Mouse (Mus musculus) liver, embryonic 14.5 days (tissue): ENCODE results near the gene Cit. TPM values are rescaled to one million over a fixed set of nuclear protein-coding genes. Genes with fewer than 3 reads are reported as not detected.

Experiments
- ATAC-seq: fragments of 200-750 bp; cut with Nextera tagmentation; 2 replicates; pipeline ENCODE4 v1.8.0; 2017; ENCODE audit warnings: moderate number of reproducible peaks, mild to moderate bottlenecking, moderate library complexity; ENCODE audit not compliant: insufficient read depth
- DNase-seq, 3 experiments: peaks; one replicate each; pipeline ENCODE4 v3.0.0-alpha.2; 2012 to 2013; ENCODE audit warnings: low read depth in 3 of 3, low spot score in 3 of 3
- H3K27ac ChIP-seq: fragments of 300-500 bp; sonication (generic); 2 replicates; pipeline ENCODE4 v1.5.1; 2014; ENCODE audit warnings: moderate library complexity, mild to moderate bottlenecking, control low read depth, inconsistent platforms
- H3K27me3 ChIP-seq: fragments of 300-500 bp; sonication (generic); 2 replicates; pipeline ENCODE4 v1.6.1; 2014; ENCODE audit warnings: mild to moderate bottlenecking, low read length, moderate library complexity; ENCODE audit not compliant: control insufficient read depth, insufficient read depth
- H3K36me3 ChIP-seq: fragments of 300-500 bp; sonication (generic); replicated peaks from 2 replicates; pipeline ENCODE4 v1.6.1; 2014; ENCODE audit warnings: low read depth; ENCODE audit not compliant: control insufficient read depth, insufficient read depth
- H3K4me1 ChIP-seq, 2 experiments: fragments of 200-500 bp in 1 of 2; fragments of 300-500 bp in 1 of 2; sonication (generic) in 1 of 2; replicated peaks; 2 replicates each; pipeline ENCODE4 v1.6.1; 2012 to 2014; ENCODE audit warnings: antibody characterized with exemption in 1 of 2, inconsistent platforms in 1 of 2, low read length in 1 of 2; ENCODE audit not compliant: control insufficient read depth in 2 of 2, insufficient read depth in 2 of 2
- H3K4me2 ChIP-seq: fragments of 300-500 bp; sonication (generic); 2 replicates; pipeline ENCODE4 v1.6.1; 2014; ENCODE audit warnings: low read depth, mild to moderate bottlenecking, control low read depth, moderate library complexity
- H3K4me3 ChIP-seq, 2 experiments: fragments of 200-500 bp in 1 of 2; fragments of 300-500 bp in 1 of 2; sonication (generic) in 1 of 2; 2 replicates each; pipeline ENCODE4 v1.5.1; 2012 to 2014; ENCODE audit warnings: low read depth in 2 of 2, low read length in 2 of 2, mild to moderate bottlenecking in 2 of 2, control low read depth in 1 of 2, inconsistent platforms in 1 of 2, moderate library complexity in 1 of 2; ENCODE audit not compliant: insufficient read depth in 1 of 2
- H3K9ac ChIP-seq: fragments of 300-500 bp; sonication (generic); replicated peaks from 2 replicates; pipeline ENCODE4 v1.6.1; 2014; ENCODE audit warnings: mild to moderate bottlenecking, control low read depth, moderate library complexity
- H3K9me3 ChIP-seq: fragments of 300-500 bp; sonication (generic); 2 replicates; pipeline ENCODE4 v1.6.1; 2016; ENCODE audit warnings: low read length, mixed read lengths; ENCODE audit not compliant: control insufficient read depth
- CTCF ChIP-seq: IDR thresholded peaks from 2 replicates; pipeline ENCODE4 v1.5.1; 2016; ENCODE audit warnings: antibody characterized with exemption, low read depth, control low read depth
- EP300 ChIP-seq: IDR thresholded peaks from 2 replicates; pipeline ENCODE4 v1.6.1; 2016; ENCODE audit warnings: antibody characterized with exemption, low read depth
- WGBS: fragments of 180-500 bp; shearing (Covaris S2); extraction: QIAGEN DNeasy Blood & Tissue Kit; methylation state at CpG from one replicate; pipeline ENCODE4 v1.1.7; 2014; ENCODE audit not compliant: insufficient replicate concordance; 5-methylcytosine and 5-hydroxymethylcytosine counted together
- polyA plus RNA-seq, 2 experiments: library from polyadenylated mRNA; depleted of rRNA in 1 of 2; stranded (reverse) in 1 of 2; unstranded in 1 of 2; fragments of >200 nt; fragmentation: Nextera tagmentation in 1 of 2; extraction: Ambion mirVana in 1 of 2; gene quantifications; 2 replicates each; pipeline versions ENCODE4 v1.2.1 to v1.2.3; 2012 to 2014

Gene Cit
- polyA plus RNA-seq, 2 experiments = 21.1 to 24.5 TPM

GRCm38 (mm10) chr5:115861991-115862390, 16.9 kb downstream of the Cit start:
- no peak overlapping the region for H3K4me3 ChIP-seq
- H3K27me3 ChIP-seq = no peaks in the 10 kb centered on the region
- WGBS = 92% methylated on average over 10 of the region's 10 CpGs
- no peak for TF ChIP-seq CTCF
- TF ChIP-seq EP300 = no peak
- peaks cover 36% of the 10 kb centered on the region for H3K36me3 ChIP-seq
- H3K4me1 ChIP-seq = no peaks in the 10 kb centered on the region
- no peak overlapping the region for H3K27ac ChIP-seq
- no peaks in the 10 kb centered on the region for H3K9me3 ChIP-seq
- no peak overlapping the region for H3K4me2 ChIP-seq
- DNase-seq = no peak
- no peak overlapping the region for H3K9ac ChIP-seq
- no peak for ATAC-seq

GRCm38 (mm10) chr5:115862439-115862838, 17.4 kb downstream of the Cit start:
- no peak overlapping the region for H3K4me2 ChIP-seq
- H3K27ac ChIP-seq = no peak overlapping the region
- H3K9me3 ChIP-seq = no peaks in the 10 kb centered on the region
- WGBS = 85% methylated on average over 10 of the region's 10 CpGs
- H3K4me1 ChIP-seq = no peaks in the 10 kb centered on the region
- no peaks in the 10 kb centered on the region for H3K27me3 ChIP-seq
- H3K36me3 ChIP-seq = peaks cover 34% of the 10 kb centered on the region
- no peak overlapping the region for H3K9ac ChIP-seq
- no peak for ATAC-seq
- no peak for DNase-seq
- H3K4me3 ChIP-seq = no peak overlapping the region
- TF ChIP-seq CTCF = no peak

GRCm38 (mm10) chr5:115866296-115866695, 21.2 kb downstream of the Cit start:
- H3K4me3 ChIP-seq = no peak overlapping the region
- 68% methylated on average over 11 of the region's 11 CpGs for WGBS
- no peak overlapping the region for H3K27ac ChIP-seq
- H3K27me3 ChIP-seq = no peaks in the 10 kb centered on the region
- H3K4me2 ChIP-seq = no peak overlapping the region
- H3K9me3 ChIP-seq = no peaks in the 10 kb centered on the region
- H3K4me1 ChIP-seq = 0 out of 4 replicates have a peak, but pooled peaks cover 0 to 2% of the 10 kb centered on the region in 2 experiments
- no peak for DNase-seq
- TF ChIP-seq EP300 (no peak), CTCF (no peak)
- peaks cover 22% of the 10 kb centered on the region for H3K36me3 ChIP-seq
- H3K9ac ChIP-seq = no peak overlapping the region
- 0 out of 2 replicates have a peak, but pooled peaks have one; percentile 33 for ATAC-seq

DNA sequence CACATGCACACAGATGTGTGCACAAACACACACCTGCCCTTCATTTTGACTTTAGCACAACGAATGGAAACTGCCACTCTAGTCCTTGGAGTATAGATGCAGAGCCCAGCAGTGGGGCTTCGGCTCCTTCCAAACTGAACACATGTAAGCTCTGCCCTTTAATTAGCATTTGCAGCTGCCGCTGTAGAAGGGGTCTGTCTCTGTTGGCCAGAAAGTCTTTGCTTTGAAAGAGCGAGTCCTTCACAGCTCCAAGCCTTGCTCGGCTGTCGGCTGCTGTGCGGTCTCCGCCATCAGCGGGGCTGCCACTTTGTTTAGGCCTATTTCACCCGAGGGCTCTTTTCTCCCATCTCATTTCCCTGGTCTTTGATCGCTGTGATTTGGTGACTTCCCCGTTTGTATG, 23.5 kb downstream of the Cit start:
- Histone ChIP-seq H3K9me3 (no peaks in the 10 kb centered on the region), H3K4me1 (0 out of 4 replicates have a peak, but pooled peaks cover 0 to 2% of the 10 kb centered on the region in 2 experiments), H3K4me2 (no peak overlapping the region), H3K27ac (no peak overlapping the region), H3K9ac (no peak overlapping the region), H3K27me3 (no peaks in the 10 kb centered on the region), H3K36me3 (peaks cover 19% of the 10 kb centered on the region), H3K4me3 (no peak overlapping the region)
- ATAC-seq = no peak
- 84% methylated on average over 12 of the region's 12 CpGs for WGBS
- no peak for DNase-seq
- TF ChIP-seq CTCF (no peak), EP300 (no peak)

DNA sequence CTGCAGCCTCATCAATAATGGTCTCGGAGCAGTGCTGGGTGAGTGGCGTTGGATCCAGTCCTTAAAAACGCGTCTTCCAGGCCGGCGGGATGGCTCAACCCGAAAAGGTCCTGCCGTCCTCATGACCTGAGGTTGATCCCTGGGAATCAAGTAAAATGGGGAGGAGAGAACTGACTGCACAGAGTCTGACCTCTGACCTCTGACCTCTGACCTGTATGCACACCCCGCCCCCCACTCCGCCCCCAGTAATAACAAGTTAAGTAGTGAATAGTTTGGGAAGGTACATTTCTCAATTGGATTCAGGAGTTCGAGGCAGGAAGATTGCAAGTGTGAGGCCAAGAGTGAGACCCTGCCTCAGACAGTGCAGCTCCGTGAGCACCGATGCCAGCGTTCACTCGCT, 24.1 kb downstream of the Cit start:
- 85% methylated on average over 15 of the region's 15 CpGs for WGBS
- H3K36me3 ChIP-seq = peaks cover 19% of the 10 kb centered on the region
- H3K9ac ChIP-seq = no peak overlapping the region
- 0 out of 4 replicates have a peak, but pooled peaks cover 0 to 2% of the 10 kb centered on the region in 2 experiments for H3K4me1 ChIP-seq
- H3K4me2 ChIP-seq = no peak overlapping the region
- TF ChIP-seq CTCF (no peak), EP300 (no peak)
- no peak overlapping the region for H3K4me3 ChIP-seq
- ATAC-seq (no peak), DNase-seq (no peak)
- no peaks in the 10 kb centered on the region for H3K27me3 ChIP-seq
- no peaks in the 10 kb centered on the region for H3K9me3 ChIP-seq
- H3K27ac ChIP-seq = no peak overlapping the region
